Mouse (Mus musculus) liver, postnatal 0 days (tissue): ENCODE measurements around the gene Krt18.

Experiments used
- CTCF ChIP-seq: sonication (generic); IDR thresholded peaks from 2 replicates; pipeline ENCODE4 v1.5.1; 2016; ENCODE audit warnings: antibody characterized with exemption, low read depth
- EP300 ChIP-seq: IDR thresholded peaks from 2 replicates; pipeline ENCODE4 v1.6.1; 2016; ENCODE audit warnings: antibody characterized with exemption, low read depth, mild to moderate bottlenecking

GRCm38 (mm10) chr15:102034121-102035053 is 6.4 kb downstream of the Krt18 start:
- TF ChIP-seq CTCF (no peak), EP300 (no peak)
